Mouse (Mus musculus) thymus, adult 2 months (tissue): ENCODE results near the gene AL732309.1.
"Not testable (repeated sequence)": the region's sequence is repeated elsewhere in the genome, so short reads cannot be mapped to it uniquely, and the experiment has no call there.

Experiments
- CTCF ChIP-seq: fragments of 200-500 bp; IDR thresholded peaks from 2 replicates; pipeline ENCODE4 v1.5.1; 2012; ENCODE audit warnings: mild to moderate bottlenecking, control low read depth, low read length, moderate library complexity, borderline replicate concordance; ENCODE audit not compliant: control insufficient read depth, poor library complexity, insufficient read depth; ENCODE audit errors: extremely low read depth
- POLR2A ChIP-seq: fragments of 200-500 bp; IDR thresholded peaks from 2 replicates; pipeline ENCODE4 v1.6.1; 2012; ENCODE audit warnings: mild to moderate bottlenecking, low read length, control low read depth, moderate library complexity; ENCODE audit not compliant: control insufficient read depth, poor library complexity, insufficient read depth; ENCODE audit errors: extremely low read depth

DNA sequence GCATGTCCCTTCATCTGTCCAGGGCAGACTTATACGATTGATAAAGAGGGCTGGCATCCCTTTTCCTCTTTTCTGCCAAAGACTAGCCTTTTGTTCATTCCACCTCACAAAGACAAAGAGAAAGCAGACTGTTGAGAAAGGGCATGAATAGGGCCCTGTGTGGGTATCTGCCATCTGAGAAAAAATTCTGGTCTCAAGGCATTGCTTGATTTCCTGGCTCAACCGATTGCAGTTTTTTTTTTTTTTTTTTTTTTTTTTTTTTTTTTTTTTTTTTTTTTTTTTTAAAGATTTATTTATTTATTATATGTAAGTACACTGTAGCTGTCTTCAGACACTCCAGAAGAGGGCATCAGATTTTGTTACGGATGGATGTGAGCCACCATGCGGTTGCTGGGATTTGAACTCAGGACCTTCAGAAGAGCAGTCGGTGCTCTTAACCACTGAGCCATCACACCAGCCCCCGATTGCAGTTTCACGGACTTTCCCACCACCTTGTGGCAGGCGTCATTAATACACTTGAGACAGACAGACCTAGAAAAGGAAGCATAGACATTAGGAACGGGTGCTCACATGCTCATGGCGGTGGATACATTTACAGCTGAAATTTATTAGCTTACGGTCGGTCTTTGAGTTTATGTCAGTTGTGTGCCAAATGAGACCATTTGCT, 9.9 kb upstream of the AL732309.1 start:
- TF ChIP-seq CTCF, POLR2A: not testable (repeated sequence)
